Mouse (Mus musculus): ENCODE data around the gene Megf6.

Megf6 gene

GRCm38 (mm10) chr4:154217711-154218350 lies 47.3 kb downstream of the Megf6 start:
- DNase-seq: no peak

DNA sequence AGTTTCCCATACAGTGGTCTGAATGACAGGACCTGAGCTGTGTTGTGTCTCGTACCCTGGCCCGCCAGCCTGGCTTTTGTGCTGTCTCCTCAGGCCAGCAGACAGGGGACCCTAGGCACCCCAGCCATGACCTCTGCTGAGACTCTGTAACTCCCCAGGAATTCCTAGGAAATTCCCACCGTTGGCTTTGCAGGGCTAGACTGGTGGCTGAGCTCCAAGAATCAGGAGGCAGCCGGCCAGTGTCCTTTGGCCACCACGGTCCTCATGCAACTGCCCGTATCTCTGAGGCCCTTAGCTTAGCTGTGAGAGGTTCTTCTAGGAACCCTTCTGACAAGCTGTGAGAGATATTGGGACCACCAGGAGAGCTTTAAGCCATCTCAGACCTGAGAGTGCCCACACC lies 52.2 kb downstream of the Megf6 start:
- DNase-seq: no peak

DNA sequence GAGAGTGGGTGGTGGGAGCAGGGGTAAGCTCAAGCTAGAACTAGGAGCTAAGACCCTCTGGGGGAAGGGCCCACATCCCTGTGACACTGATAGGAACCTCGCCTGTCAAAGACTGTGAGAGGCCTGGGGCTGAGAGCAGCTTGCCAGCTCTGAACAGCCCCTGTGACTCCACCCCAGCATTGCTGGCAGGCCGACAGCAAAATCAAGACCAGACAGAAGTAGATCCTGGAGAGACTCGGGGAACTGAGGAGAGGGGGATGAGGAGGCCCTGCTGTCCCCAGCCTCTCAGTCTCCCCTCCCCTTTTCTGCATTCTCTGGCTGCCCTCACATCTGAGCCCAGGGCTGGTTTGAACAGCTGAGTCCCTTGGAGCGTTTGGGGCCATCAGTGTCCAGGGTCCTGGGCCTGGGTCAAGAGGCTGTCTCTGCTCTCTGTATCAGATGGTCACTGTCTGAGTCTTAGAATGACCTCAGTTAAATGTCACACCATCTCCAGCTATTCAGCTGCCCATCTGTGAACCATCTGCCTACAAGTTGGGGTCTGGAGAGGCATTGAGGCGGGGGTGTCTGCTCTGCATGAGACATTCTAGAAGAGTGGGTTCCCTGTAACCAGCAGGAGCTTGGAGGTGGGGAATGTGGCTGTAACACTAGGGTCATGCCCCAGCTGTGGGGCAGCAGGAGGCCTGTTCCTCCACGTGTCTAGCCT lies 53.9 kb downstream of the Megf6 start:
- no peak for DNase-seq

DNA sequence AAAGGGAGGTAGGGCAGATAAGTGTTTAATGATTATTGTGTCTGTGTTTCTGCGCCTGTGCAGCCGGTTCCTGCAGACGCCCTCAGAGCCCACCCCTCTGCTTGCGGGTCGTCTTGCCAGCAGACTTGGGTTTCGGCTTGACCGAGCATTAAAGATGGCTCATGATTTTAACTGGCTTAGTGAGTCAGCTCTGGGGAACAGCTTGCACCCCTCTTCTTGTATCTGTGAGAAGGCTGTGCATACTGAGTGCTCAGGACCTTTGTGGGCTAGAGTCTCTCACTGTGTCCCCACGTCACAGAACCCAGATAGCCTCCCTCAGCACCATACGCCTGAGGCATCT lies 54.4 kb downstream of the Megf6 start:
- no peak for DNase-seq

- no peak for DNase-seq
Observed at GRCm38 (mm10) chr4:154226678-154227077, 56.1 kb downstream of the Megf6 start.

DNA sequence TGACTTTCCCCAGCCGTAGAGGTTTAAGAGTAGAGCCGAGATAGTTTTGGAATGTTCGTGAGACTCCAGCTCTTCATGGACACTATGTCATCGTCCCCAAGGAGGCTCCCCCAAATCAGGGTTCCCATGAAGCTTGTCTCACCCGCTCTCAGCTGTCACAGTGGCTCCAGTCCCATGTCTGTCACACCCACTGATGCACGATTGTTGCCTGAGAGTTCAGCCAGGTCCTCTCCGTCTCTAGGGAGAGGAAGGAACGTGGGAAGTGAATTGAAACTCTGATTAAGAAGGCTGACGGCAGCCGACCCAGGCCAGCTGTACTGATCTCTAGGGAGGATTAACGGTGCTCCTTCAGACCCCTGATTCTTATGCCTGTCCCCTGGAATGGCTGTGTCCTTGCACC lies 57.8 kb downstream of the Megf6 start:
- no peak for DNase-seq

DNA sequence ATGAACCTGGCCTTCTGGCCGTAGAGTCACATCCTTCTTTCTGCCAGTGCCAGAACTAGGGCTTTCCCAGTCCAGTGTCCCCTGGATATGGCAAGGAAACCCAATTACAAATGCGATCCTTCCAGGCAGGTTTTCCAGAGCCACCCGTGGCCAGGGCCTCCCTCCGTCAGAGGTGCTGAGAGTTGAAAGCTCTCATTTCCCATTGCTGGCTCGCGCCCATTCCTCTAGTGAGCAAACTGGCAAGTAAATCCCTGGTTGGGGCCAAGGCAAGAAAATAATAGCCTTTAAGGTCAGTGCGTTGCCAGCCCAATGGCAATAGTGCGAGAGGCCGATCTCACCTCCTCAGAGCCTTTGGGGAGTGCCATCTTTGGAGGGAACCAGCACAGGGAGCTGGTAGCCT lies 59.0 kb downstream of the Megf6 start:
- no peak for DNase-seq

- DNase-seq: no peak
Observed at GRCm38 (mm10) chr4:154231380-154231779, 60.9 kb downstream of the Megf6 start.

DNA sequence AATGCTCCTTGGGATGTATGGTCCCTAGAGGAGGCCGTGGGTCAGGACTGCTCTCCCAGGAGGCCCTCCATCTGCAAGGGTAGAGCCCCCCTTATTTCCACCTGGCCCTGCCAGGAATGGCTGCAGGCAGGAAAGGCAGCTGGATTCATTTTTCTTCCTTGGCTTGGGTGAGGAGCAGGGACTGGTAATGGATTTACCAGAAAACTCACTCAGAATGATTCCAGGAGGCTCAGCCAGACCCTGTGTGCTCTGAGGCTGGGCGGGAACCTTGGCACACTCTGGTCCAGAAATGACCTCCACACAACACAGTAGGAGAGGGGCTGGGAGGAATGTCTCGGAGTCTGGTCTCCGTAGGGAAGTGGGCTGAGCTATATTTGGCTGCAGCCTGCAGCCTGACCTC lies 61.8 kb downstream of the Megf6 start:
- DNase-seq: no peak

- no peak for DNase-seq
Observed at GRCm38 (mm10) chr4:154236001-154236400, 65.5 kb downstream of the Megf6 start.

DNA sequence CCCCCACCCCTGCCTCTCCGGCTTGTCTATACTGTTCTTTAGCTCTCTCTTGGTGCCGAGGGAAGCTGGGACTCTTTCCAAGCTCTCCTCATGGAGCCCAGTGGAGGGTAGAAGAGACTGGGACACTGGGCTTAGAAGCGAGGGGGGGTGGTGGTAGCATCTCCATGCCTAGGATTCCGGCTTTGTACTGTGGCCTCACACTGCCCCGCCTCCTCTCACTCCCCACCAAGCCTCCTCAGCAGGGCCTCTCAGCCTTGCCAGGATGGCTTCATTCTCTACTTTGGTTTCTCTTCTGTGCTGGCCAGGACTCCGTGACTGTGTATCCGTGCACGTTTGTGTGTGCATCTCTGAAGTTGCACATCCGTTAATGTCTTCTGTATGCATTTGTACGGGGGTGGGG lies 66.4 kb downstream of the Megf6 start:
- no peak for DNase-seq

DNA sequence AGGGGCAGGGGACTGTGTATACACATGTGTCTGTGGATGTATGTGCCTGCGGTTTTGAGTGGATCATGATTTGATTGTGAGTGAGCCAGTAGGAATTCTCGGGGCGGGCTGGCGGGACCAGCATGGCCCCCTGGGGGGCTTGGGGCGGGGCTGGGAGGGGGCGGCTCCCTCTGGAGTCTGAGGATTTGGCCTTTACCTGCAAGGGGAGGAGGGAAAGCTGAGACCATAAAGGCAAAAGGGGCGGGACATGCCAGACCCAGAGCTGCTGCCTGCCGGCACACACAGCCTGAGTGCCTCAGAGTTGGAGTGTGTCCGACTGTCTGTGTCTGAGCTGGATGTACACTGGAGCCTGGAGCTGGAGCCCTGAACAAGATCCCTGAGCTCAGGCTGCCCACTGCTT lies 66.8 kb downstream of the Megf6 start:
- no peak for DNase-seq

- DNase-seq: no peak
Observed at GRCm38 (mm10) chr4:154239199-154239598, 68.7 kb downstream of the Megf6 start.

- no peak for DNase-seq
Observed at GRCm38 (mm10) chr4:154240608-154241007, 70.1 kb downstream of the Megf6 start.

- no peak for DNase-seq
Observed at GRCm38 (mm10) chr4:154245342-154245741, 74.8 kb downstream of the Megf6 start.

- DNase-seq: peak; percentile 43 to 54
Observed at GRCm38 (mm10) chr4:154246115-154247040, 75.8 kb downstream of the Megf6 start.

DNA sequence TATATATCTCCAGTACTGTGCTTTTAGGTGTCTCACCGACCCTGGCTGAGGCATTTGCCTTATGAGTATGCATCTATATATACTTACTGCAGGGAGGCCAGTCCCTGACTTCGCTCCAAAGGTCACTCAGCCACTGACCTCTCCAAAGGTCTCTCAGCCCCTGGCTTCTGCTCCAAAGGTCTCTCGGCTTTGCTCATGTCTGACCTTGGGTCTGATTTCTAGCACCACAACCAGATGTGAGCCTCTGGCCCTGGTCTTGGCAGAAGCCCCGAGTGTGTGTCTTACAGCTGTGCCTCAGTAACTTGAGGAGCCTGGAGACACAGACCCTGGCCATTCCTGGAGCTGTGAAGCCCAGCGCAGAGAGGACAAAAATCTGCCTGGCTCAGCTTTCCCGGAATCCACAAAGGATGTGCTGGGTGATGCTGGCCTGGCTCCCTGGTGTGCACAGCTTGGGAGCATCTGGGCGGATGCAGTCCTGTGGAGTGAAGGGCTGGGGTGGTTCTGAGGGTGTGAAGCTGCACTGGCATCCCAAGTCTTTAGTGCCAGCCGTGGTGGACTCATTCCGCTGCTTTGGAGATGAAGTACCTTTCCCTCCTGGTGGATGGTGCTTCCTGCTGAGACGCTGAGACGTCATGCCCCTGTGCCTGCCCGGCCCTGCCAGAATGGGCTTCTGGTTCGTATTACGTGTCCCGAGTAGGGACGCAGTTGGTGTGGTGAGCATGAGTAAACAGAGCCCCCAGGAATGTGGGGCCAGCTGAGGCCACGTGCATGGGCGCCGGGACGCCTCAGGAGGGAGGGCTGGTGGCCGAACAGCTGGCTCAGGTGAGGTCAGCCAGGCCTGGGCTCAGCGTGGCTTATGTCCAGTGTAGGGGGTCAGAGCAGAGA lies 76.9 kb downstream of the Megf6 start:
- DNase-seq: no peak

- no peak for DNase-seq
Observed at GRCm38 (mm10) chr4:154248092-154248805, 77.7 kb downstream of the Megf6 start.

DNA sequence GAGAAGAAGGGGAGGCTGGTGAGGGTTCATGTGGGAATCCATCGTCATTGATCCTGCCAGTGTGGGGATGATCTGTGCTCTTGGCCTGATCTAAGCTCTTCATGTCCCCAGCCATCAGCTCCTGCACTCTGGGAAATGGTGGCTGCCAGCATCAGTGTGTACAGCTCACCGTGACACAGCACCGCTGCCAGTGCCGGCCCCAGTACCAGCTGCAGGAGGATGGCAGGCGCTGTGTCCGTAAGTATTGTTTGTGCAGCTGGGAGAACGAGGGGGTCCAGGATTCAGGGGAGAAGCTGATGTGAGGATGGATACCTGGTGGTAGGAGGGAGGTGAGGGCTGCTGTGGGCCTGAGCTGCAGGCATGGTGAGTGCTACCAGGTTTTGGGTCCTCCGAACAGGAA lies 78.8 kb downstream of the Megf6 start:
- no peak for DNase-seq

- DNase-seq: no peak
Observed at GRCm38 (mm10) chr4:154252537-154253255, 82.2 kb downstream of the Megf6 start.

GRCm38 (mm10) chr4:154260755-154261154 lies 90.2 kb downstream of the Megf6 start:
- no peak for DNase-seq

Measured in thymus, postnatal 36 days (tissue).